Comparison of ENCODE assay signal across 12 mouse cellular contexts in genomic region chr2:105677434-105678105, GRCm38 (mm10). TPM values are rescaled to one million over a fixed set of nuclear protein-coding genes. Genes with fewer than 3 reads are reported as not detected.
DNase-seq lines count a peak whose midpoint lies in the region; ATAC-seq lines count a peak whose summit lies in the region.
"Had no signal": no experiment of that assay in that cellular context is flagged by ENCODE, and none has a peak within 500 bp of the region (broad histone marks: within the 10 kb centered on the region; RNA-seq: fewer than 3 reads in every experiment).

No protein-coding gene starts in this region.

- no peak for ATAC-seq in forebrain, embryonic 16.5 days
- no peak for ATAC-seq in midbrain, embryonic 16.5 days

- H3K36me3 ChIP-seq in forebrain, embryonic 16.5 days (ENCODE audit: control insufficient read depth, insufficient read depth) = no peaks in the 10 kb centered on the region
- no peaks in the 10 kb centered on the region for H3K36me3 ChIP-seq in midbrain, embryonic 16.5 days (ENCODE audit: control insufficient read depth, insufficient read depth, low read length)
- H3K36me3 ChIP-seq: embryonic facial prominence, embryonic 15.5 days had no signal

- peaks cover 57% of the 10 kb centered on the region for H3K4me1 ChIP-seq in forebrain, embryonic 16.5 days (replicated peaks; ENCODE audit: control insufficient read depth, insufficient read depth, low read length)
- H3K4me1 ChIP-seq in midbrain, embryonic 16.5 days (ENCODE audit: control insufficient read depth, insufficient read depth, low read length) = peaks cover 7% of the 10 kb centered on the region; the same call in 1 of the 2 replicates

- H3K27ac ChIP-seq in forebrain, embryonic 16.5 days (ENCODE audit: low read length) = peak overlapping the region; percentile 13; the same call in 1 of the 2 replicates
- no peak overlapping the region for H3K27ac ChIP-seq in midbrain, embryonic 16.5 days (ENCODE audit: low read length)
- H3K27ac ChIP-seq: embryonic facial prominence, embryonic 15.5 days had no signal

- intact Hi-C loops in left cerebral cortex, postnatal 4 days (cut with DNase I) = loop anchor here (5.0 to 10.0 kb wide), 2 partner anchors 227 to 405 kb away; partner anchors contain the start of genes Elp4 and Immp1l

- peak overlapping the region; percentile 70 for H3K4me2 ChIP-seq in forebrain, embryonic 16.5 days (ENCODE audit: low read length)
- peak overlapping the region; percentile 12; the same call in 1 of the 2 replicates for H3K4me2 ChIP-seq in midbrain, embryonic 16.5 days (ENCODE audit: low read length)

- H3K4me3 ChIP-seq in forebrain, embryonic 16.5 days (replicated peaks; ENCODE audit: low read length) = peak overlapping the region; percentile 46
- peak overlapping the region; percentile 38 for H3K4me3 ChIP-seq in midbrain, embryonic 16.5 days (ENCODE audit: low read depth, low read length)

- no peaks in the 10 kb centered on the region for H3K9me3 ChIP-seq in forebrain, embryonic 16.5 days (ENCODE audit: control insufficient read depth, low read length)
- no peaks in the 10 kb centered on the region for H3K9me3 ChIP-seq in midbrain, embryonic 16.5 days (replicated peaks; ENCODE audit: control insufficient read depth, low read length, poor library complexity, severe bottlenecking)
- H3K9me3 ChIP-seq: embryonic facial prominence, embryonic 15.5 days had no signal

- 1% methylated on average over 11 of the region's 11 CpGs for WGBS in forebrain, embryonic 16.5 days
- 3% methylated on average over 11 of the region's 11 CpGs for WGBS in midbrain, embryonic 16.5 days

- DNase-seq in cerebellum, postnatal 10 days = peak; percentile 42 to 60
- no peak for DNase-seq in cerebellum, adult 8-10 months
- peak; percentile 75 for DNase-seq in MEL-GATA-1-ER (ENCODE audit: extremely low read depth, low read depth)
- DNase-seq in right cerebral cortex, postnatal 10 days (ENCODE audit: low spot score in 2 of 2) = no peak
- DNase-seq in left cerebral cortex, postnatal 4 days = no peak
- no peak for DNase-seq in frontal cortex, postnatal 36 days (ENCODE audit: low spot score in 2 of 2)
- DNase-seq: kidney, postnatal 25 days had no signal

- peak overlapping the region; percentile 48 for H3K9ac ChIP-seq in forebrain, embryonic 16.5 days (replicated peaks; ENCODE audit: low read depth, low read length)
- H3K9ac ChIP-seq in midbrain, embryonic 16.5 days (ENCODE audit: low read depth, low read length) = no peak overlapping the region
- H3K9ac ChIP-seq: embryonic facial prominence, embryonic 15.5 days had no signal

- peaks cover 19% of the 10 kb centered on the region for H3K27me3 ChIP-seq in forebrain, embryonic 16.5 days (replicated peaks; ENCODE audit: control insufficient read depth, insufficient read depth, low read length)
- H3K27me3 ChIP-seq in midbrain, embryonic 16.5 days (ENCODE audit: control insufficient read depth, insufficient read depth, low read depth, low read length) = peaks cover 52% of the 10 kb centered on the region

RNA-seq across cellular contexts. Expression of gene Pax6, which starts 8.9 kb away (rescaled TPM):
- polyA plus RNA-seq in forebrain, embryonic 16.5 days (2015; fragmentation: Nextera tagmentation; extraction: Ambion mirVana) = 39.9 and 42.2 TPM in 2 replicates
- polyA plus RNA-seq in midbrain, embryonic 16.5 days (2015; fragmentation: Nextera tagmentation; extraction: Ambion mirVana) = 17.4 and 25.7 TPM in 2 replicates
- total RNA-seq in left cerebral cortex, postnatal 4 days (2021) = 10 to 100 TPM; 11.5 to 13.9 TPM
- total RNA-seq: heart, adult 8-10 months; liver, adult 2 months had no signal
- polyA plus RNA-seq: liver, adult 2 months had no signal

Comparison
In these comparisons a context has a peak if more than half of its experiments do, and no peak if none do; other contexts are left out.
1. DNase-seq: peak in cerebellum, postnatal 10 days (2 of 2) and MEL-GATA-1-ER (single experiment); none in cerebellum, adult 8-10 months (single experiment), right cerebral cortex, postnatal 10 days (0 of 2), left cerebral cortex, postnatal 4 days (single experiment) and frontal cortex, postnatal 36 days (0 of 2).